Mouse (Mus musculus) embryonic fibroblast, embryonic 13.5 days (primary cell): Measurements from ENCODE around the gene Psmc1.

ENCODE experiments used
- CTCF ChIP-seq: IDR thresholded peaks from 2 replicates; pipeline ENCODE4 v1.5.1; 2011; ENCODE audit warnings: mild to moderate bottlenecking, control low read depth, low read length, moderate library complexity, borderline replicate concordance; ENCODE audit not compliant: insufficient read depth
- POLR2A ChIP-seq: IDR thresholded peaks from 2 replicates; pipeline ENCODE4 v1.6.1; 2011; ENCODE audit warnings: low read depth, mild to moderate bottlenecking, control low read depth, low read length, moderate library complexity

- TF ChIP-seq CTCF, result no peak
- no peak for TF ChIP-seq POLR2A
Measured at GRCm38 (mm10) chr12:100061826-100062225, 48.1 kb upstream of the Psmc1 start.
